Mouse (Mus musculus) liver, embryonic 14.5 days (tissue): ENCODE measurements around the gene Sap30l.

Experiments used
- CTCF ChIP-seq: IDR thresholded peaks from 2 replicates; pipeline ENCODE4 v1.5.1; 2016; ENCODE audit warnings: antibody characterized with exemption, low read depth, control low read depth
- EP300 ChIP-seq: IDR thresholded peaks from 2 replicates; pipeline ENCODE4 v1.6.1; 2016; ENCODE audit warnings: antibody characterized with exemption, low read depth

DNA sequence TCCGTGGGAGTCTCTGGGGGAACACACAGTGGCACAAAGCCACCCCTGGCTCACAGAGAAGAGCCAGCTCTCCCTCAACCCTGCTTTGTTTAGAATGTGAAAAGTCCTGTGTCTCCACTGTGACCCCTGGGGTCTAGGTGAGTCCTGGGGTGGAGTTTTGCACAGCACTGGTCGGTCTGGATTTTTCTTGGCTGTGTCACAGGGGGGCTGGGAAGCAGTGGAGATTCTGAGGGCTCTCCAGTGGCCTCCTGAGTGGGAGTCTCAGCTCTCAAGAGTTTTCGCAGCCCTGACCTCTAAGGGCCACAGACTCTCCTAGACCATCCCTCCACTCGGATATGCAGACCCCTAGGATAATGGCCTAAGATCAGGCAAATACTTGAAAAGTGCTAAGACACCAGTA lies 56.3 kb downstream of the Sap30l start:
- TF ChIP-seq CTCF (no peak), EP300 (no peak)
